ENCODE assay signal across 8 mouse cellular contexts in the genomic region with DNA sequence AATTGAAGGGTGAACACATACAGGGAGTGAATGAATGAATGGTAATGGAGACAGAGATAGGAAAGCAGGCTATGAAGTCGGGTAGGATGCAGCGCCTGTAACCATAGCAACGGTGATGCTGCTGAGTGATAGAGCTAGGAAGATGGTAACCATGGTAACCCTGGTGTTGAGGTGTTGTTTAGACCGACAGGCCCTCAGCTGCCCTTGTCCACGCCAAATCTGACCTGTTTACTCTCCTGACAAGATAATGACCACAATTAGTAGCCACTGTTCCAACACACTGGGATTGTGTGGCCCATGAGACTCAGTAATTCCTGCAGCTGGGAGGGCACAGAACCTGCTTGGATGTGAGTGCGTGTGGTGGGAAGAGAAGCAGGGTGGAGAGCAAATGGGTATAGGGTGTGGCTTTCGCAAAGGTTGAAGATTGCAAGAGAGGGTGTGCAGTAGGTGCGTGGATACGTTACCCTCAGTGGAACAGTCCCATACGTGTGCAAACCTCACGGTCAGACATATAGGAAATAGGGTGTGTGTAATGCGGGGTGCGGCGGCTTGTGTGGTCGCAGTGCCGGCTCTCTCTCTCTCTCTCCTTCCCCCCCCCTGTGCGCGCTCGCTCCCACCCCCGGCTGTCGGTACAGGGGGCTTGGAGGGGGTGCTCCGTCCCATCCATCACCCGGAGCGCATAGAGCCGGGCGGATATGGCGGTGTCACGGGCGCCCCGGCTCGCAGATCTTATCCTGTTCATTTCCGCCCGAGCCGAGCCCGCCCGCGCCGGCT.
DNase-seq lines count a peak whose midpoint lies in the region; ATAC-seq and TF ChIP-seq lines count a peak whose summit lies in the region.

No protein-coding gene starts in this region.

- H3K27ac ChIP-seq in kidney, postnatal 0 days: no peak overlapping the region
- H3K27ac ChIP-seq in midbrain, embryonic 11.5 days (ENCODE audit: low read depth, low read length): 0 out of 2 replicates have a peak overlapping the region, but pooled peaks have one; percentile 36
- no peak overlapping the region for H3K27ac ChIP-seq in stomach, postnatal 0 days (replicated peaks)

- no peaks in the 10 kb centered on the region for H3K9me3 ChIP-seq in kidney, postnatal 0 days (replicated peaks; ENCODE audit: low read length)
- H3K9me3 ChIP-seq in midbrain, embryonic 11.5 days (ENCODE audit: control insufficient read depth, low read length): no peaks in the 10 kb centered on the region
- no peaks in the 10 kb centered on the region for H3K9me3 ChIP-seq in stomach, postnatal 0 days (ENCODE audit: control insufficient read depth, low read length)

- H3K27me3 ChIP-seq in kidney, postnatal 0 days (ENCODE audit: insufficient read depth, low read length): peaks cover 32% of the 10 kb centered on the region
- H3K27me3 ChIP-seq in midbrain, embryonic 11.5 days (ENCODE audit: control insufficient read depth, insufficient read depth, low read length): peaks cover 38% of the 10 kb centered on the region
- H3K27me3 ChIP-seq in stomach, postnatal 0 days (ENCODE audit: control insufficient read depth, insufficient read depth, low read length): peaks cover 4% of the 10 kb centered on the region; the same call in 1 of the 2 replicates

- H3K9ac ChIP-seq in kidney, postnatal 0 days (ENCODE audit: low read depth, low read length): peak overlapping the region; percentile 40; the same call in 1 of the 2 replicates
- peak overlapping the region; percentile 29 for H3K9ac ChIP-seq in midbrain, embryonic 11.5 days (ENCODE audit: low read length)
- H3K9ac ChIP-seq in stomach, postnatal 0 days (ENCODE audit: low read length): peak overlapping the region; percentile 27; the same call in 1 of the 2 replicates

- TF ChIP-seq EP300 in stomach, postnatal 0 days (optimal IDR thresholded peaks at IDR 0.05): no peak

- H3K4me1 ChIP-seq in kidney, postnatal 0 days (replicated peaks; ENCODE audit: insufficient read depth, low read length): peaks cover 9% of the 10 kb centered on the region; the same call in 1 of the 2 replicates
- peaks cover 29% of the 10 kb centered on the region for H3K4me1 ChIP-seq in midbrain, embryonic 11.5 days (ENCODE audit: control insufficient read depth, insufficient read depth, low read length)
- 0 out of 2 replicates have a peak, but pooled peaks cover 4% of the 10 kb centered on the region for H3K4me1 ChIP-seq in stomach, postnatal 0 days (replicated peaks; ENCODE audit: control insufficient read depth, insufficient read depth)

- ATAC-seq in kidney, postnatal 0 days (replicated peaks; ENCODE audit: low FRiP score, low read depth): peak; percentile 8; the same call in 1 of the 2 replicates
- ATAC-seq in midbrain, embryonic 11.5 days (ENCODE audit: low FRiP score): peak; percentile 85
- peak; percentile 33; the same call in 1 of the 2 replicates for ATAC-seq in stomach, postnatal 0 days (ENCODE audit: low FRiP score, low TSS enrichment)
- ATAC-seq in erythroid progenitor cell, adult 5-6 weeks (replicated peaks; ENCODE audit: low FRiP score, poor library complexity, severe bottlenecking): no peak

- TF ChIP-seq CTCF in kidney, postnatal 0 days (IDR thresholded peaks at IDR 0.05; ENCODE audit: low read depth): no peak
- TF ChIP-seq CTCF in stomach, postnatal 0 days (IDR thresholded peaks at IDR 0.05; ENCODE audit: low read depth): no peak

- H3K36me3 ChIP-seq in kidney, postnatal 0 days (ENCODE audit: insufficient read depth, low read length): no peaks in the 10 kb centered on the region
- no peaks in the 10 kb centered on the region for H3K36me3 ChIP-seq in midbrain, embryonic 11.5 days (ENCODE audit: control insufficient read depth, insufficient read depth, low read length)
- no peaks in the 10 kb centered on the region for H3K36me3 ChIP-seq in stomach, postnatal 0 days (ENCODE audit: control insufficient read depth, insufficient read depth, low read length)

- H3K4me3 ChIP-seq in kidney, postnatal 0 days (replicated peaks; ENCODE audit: low read depth, low read length): peak overlapping the region; percentile 45
- peak overlapping the region; percentile 35 for H3K4me3 ChIP-seq in midbrain, embryonic 11.5 days (ENCODE audit: low read depth, low read length)
- H3K4me3 ChIP-seq in stomach, postnatal 0 days (ENCODE audit: low read depth, low read length): peak overlapping the region; percentile 42

- DNase-seq in kidney, postnatal 0 days (ENCODE audit: low spot score): no peak
- no peak for DNase-seq in kidney, adult 9 months
- DNase-seq in cerebellum, adult 9-10 months: peak; percentile 87
- DNase-seq in frontal cortex, postnatal 10 days (ENCODE audit: low spot score in 2 of 2): peak; percentile 69 to 82
- DNase-seq in layer of hippocampus, adult 9-10 months (ENCODE audit: low spot score): peak; percentile 81
- DNase-seq in midbrain, embryonic 11.5 days (ENCODE audit: low spot score, missing footprints): peak; percentile 95
- no peak for DNase-seq in stomach, postnatal 0 days (ENCODE audit: low spot score)

- WGBS in kidney, postnatal 0 days: under 1% methylated on average over 29 of the region's 38 CpGs
- WGBS in midbrain, embryonic 11.5 days: under 1% methylated on average over 36 of the region's 38 CpGs
- 1% methylated on average over 37 of the region's 38 CpGs for WGBS in stomach, postnatal 0 days

- peak overlapping the region; percentile 81 for H3K4me2 ChIP-seq in kidney, postnatal 0 days (ENCODE audit: low read length)
- peak overlapping the region; percentile 56 for H3K4me2 ChIP-seq in midbrain, embryonic 11.5 days
- H3K4me2 ChIP-seq in stomach, postnatal 0 days (replicated peaks; ENCODE audit: low read depth): peak overlapping the region; percentile 75

Comparison
In these comparisons a context has a peak if more than half of its experiments do, and no peak if none do; other contexts are left out.
1. DNase-seq: peak in cerebellum, adult 9-10 months (single experiment), frontal cortex, postnatal 10 days (2 of 2), layer of hippocampus, adult 9-10 months (single experiment) and midbrain, embryonic 11.5 days (single experiment); none in kidney, postnatal 0 days (single experiment), kidney, adult 9 months (single experiment) and stomach, postnatal 0 days (single experiment).
2. Peak in every context shown above with its lines, with median percentiles within 50 percentile points of each other: H3K4me2 ChIP-seq, H3K4me3 ChIP-seq and H3K9ac ChIP-seq.